Mouse (Mus musculus) CH12.LX (cell line): Measurements from ENCODE around the gene Tnfrsf11a. TPM values are rescaled to one million over a fixed set of nuclear protein-coding genes. Genes with fewer than 3 reads are reported as not detected.

Experiments used
- DNase-seq: peaks from one replicate; pipeline ENCODE4 v3.0.0-alpha.2; 2013; ENCODE audit errors: extremely low read depth
- H3K27ac ChIP-seq: 2 replicates; pipeline ENCODE4 v1.5.1; 2012; ENCODE audit warnings: low read depth, mild to moderate bottlenecking, control low read depth, moderate library complexity; ENCODE audit not compliant: insufficient read depth
- H3K27me3 ChIP-seq: replicated peaks from 2 replicates; pipeline ENCODE3; 2012; ENCODE audit warnings: inconsistent platforms
- H3K36me3 ChIP-seq, 2 experiments: replicated peaks in 1 of 2; 2 replicates each; pipeline versions ENCODE3 to v1.6.1; 2012; ENCODE audit warnings: inconsistent platforms in 1 of 2, low read length in 1 of 2, mild to moderate bottlenecking in 1 of 2, mixed read lengths in 1 of 2, moderate library complexity in 1 of 2; ENCODE audit not compliant: control insufficient read depth in 1 of 2, insufficient read depth in 1 of 2
- H3K4me1 ChIP-seq, 2 experiments: 2 replicates each; pipeline ENCODE4 v1.6.1; 2012; ENCODE audit warnings: inconsistent platforms in 1 of 2, moderate library complexity in 1 of 2; ENCODE audit not compliant: insufficient read depth in 2 of 2, control insufficient read depth in 1 of 2
- H3K4me2 ChIP-seq: 2 replicates; pipeline ENCODE4 v1.6.1; 2012; ENCODE audit warnings: low read depth, mild to moderate bottlenecking, control low read depth; ENCODE audit not compliant: poor library complexity, insufficient read depth, severe bottlenecking
- H3K4me3 ChIP-seq, 3 experiments: fragments of 150-350 bp in 1 of 3; sonication (generic) in 1 of 3; replicated peaks in 1 of 3; 2 replicates each; pipeline versions ENCODE3 to v1.5.1; 2011 to 2012; ENCODE audit warnings: low read depth in 2 of 3, low read length in 2 of 3, mild to moderate bottlenecking in 2 of 3, moderate library complexity in 2 of 3, control low read depth in 1 of 3, improper control_type of control experiment in 1 of 3, inconsistent platforms in 1 of 3, mixed read lengths in 1 of 3; ENCODE audit not compliant: poor library complexity in 1 of 3
- H3K79me2 ChIP-seq: replicated peaks from 2 replicates; pipeline ENCODE4 v1.6.1; 2012; ENCODE audit warnings: mild to moderate bottlenecking, moderate library complexity; ENCODE audit not compliant: control insufficient read depth, poor library complexity, insufficient read depth, severe bottlenecking; ENCODE audit errors: extremely low read depth
- H3K9ac ChIP-seq: 2 replicates; pipeline ENCODE4 v1.6.1; 2012; ENCODE audit warnings: low read depth, mild to moderate bottlenecking, control low read depth, moderate library complexity; ENCODE audit not compliant: insufficient read depth
- H3K9me3 ChIP-seq: replicated peaks from 2 replicates; pipeline ENCODE3; 2012; ENCODE audit warnings: low read length, inconsistent platforms, mixed read lengths
- BHLHE40 ChIP-seq: IDR thresholded peaks from 2 replicates; pipeline ENCODE4 v1.6.1; 2011; ENCODE audit warnings: mild to moderate bottlenecking, low read depth, low read length, improper control_type of control experiment
- ELF1 ChIP-seq: IDR thresholded peaks from 2 replicates; pipeline ENCODE4 v1.6.1; 2014; ENCODE audit warnings: low read depth, mild to moderate bottlenecking, inconsistent platforms, low read length, improper control_type of control experiment
- ETS1 ChIP-seq: conservative IDR thresholded peaks from 2 replicates; pipeline ENCODE4 v1.6.1; 2012; ENCODE audit warnings: low read depth, mild to moderate bottlenecking, inconsistent platforms, low read length, improper control_type of control experiment, moderate library complexity
- GABPA ChIP-seq: IDR thresholded peaks from 2 replicates; pipeline ENCODE4 v1.6.1; 2012; ENCODE audit warnings: low read depth, low read length, improper control_type of control experiment, inconsistent platforms; ENCODE audit not compliant: insufficient replicate concordance
- IRF4 ChIP-seq: IDR thresholded peaks from 2 replicates; pipeline ENCODE4 v1.6.1; 2014; ENCODE audit warnings: low read depth, mild to moderate bottlenecking, inconsistent platforms, low read length, improper control_type of control experiment
- JUN ChIP-seq: IDR thresholded peaks from 2 replicates; pipeline ENCODE4 v1.6.1; 2011; ENCODE audit warnings: low read depth, mild to moderate bottlenecking, low read length, improper control_type of control experiment, moderate library complexity; ENCODE audit not compliant: insufficient read depth
- MAFK ChIP-seq: IDR thresholded peaks from 2 replicates; pipeline ENCODE4 v1.6.1; 2011; ENCODE audit warnings: low read length, improper control_type of control experiment; ENCODE audit not compliant: insufficient replicate concordance
- MAX ChIP-seq: IDR thresholded peaks from 2 replicates; pipeline ENCODE4 v1.6.1; 2011; ENCODE audit warnings: low read length, improper control_type of control experiment
- MXI1 ChIP-seq: IDR thresholded peaks from 2 replicates; pipeline ENCODE4 v1.6.1; 2011; ENCODE audit warnings: mild to moderate bottlenecking, low read depth, low read length, improper control_type of control experiment
- MYC ChIP-seq: IDR thresholded peaks from 2 replicates; pipeline ENCODE4 v1.6.1; 2011; ENCODE audit warnings: low read depth, mild to moderate bottlenecking, improper control_type of control experiment, low read length
- PAX5 ChIP-seq: IDR thresholded peaks from 2 replicates; pipeline ENCODE4 v1.6.1; 2012; ENCODE audit warnings: low read length, inconsistent platforms, mixed read lengths
- RAD21 ChIP-seq: IDR thresholded peaks from 2 replicates; pipeline ENCODE4 v1.6.1; 2011; ENCODE audit warnings: low read depth, mild to moderate bottlenecking, low read length, improper control_type of control experiment, moderate library complexity
- RCOR1 ChIP-seq: conservative IDR thresholded peaks from 2 replicates; pipeline ENCODE4 v1.6.1; 2012; ENCODE audit warnings: low read depth, mild to moderate bottlenecking, inconsistent platforms, low read length, improper control_type of control experiment
- SMC3 ChIP-seq: IDR thresholded peaks from 2 replicates; pipeline ENCODE4 v1.6.1; 2011; ENCODE audit warnings: low read depth, low read length, improper control_type of control experiment
- TBP ChIP-seq: conservative IDR thresholded peaks from 2 replicates; pipeline ENCODE4 v1.6.1; 2011; ENCODE audit warnings: low read depth, low read length, improper control_type of control experiment
- USF1 ChIP-seq: IDR thresholded peaks from 2 replicates; pipeline ENCODE4 v1.6.1; 2014; ENCODE audit warnings: low read depth, mild to moderate bottlenecking, inconsistent platforms, low read length, improper control_type of control experiment
- dilution Hi-C: fragments of 300-500 bp; cut with MboI; formaldehyde crosslinking; loops from 2 replicates; pipeline ENCODE4 v1.14.3; 2020; ENCODE audit warnings: low sequenced_read_pairs; ENCODE audit not compliant: extremely low pct_unique_long_range_greater_than_20kb, extremely low pct_ligation_motif_present
- in situ Hi-C: fragments of 300-500 bp; cut with MboI; formaldehyde crosslinking; loops from 3 replicates; pipeline ENCODE4 v1.14.3; 2019; ENCODE audit warnings: low sequenced_read_pairs, low pct_ligation_motif_present, low pct_unique_long_range_greater_than_20kb, mixed read lengths
- polyA plus RNA-seq: library from polyadenylated mRNA; unstranded; fragments of >175 nt; gene quantifications from 2 replicates; pipeline ENCODE4 v1.2.1, GENCODE M21; 2012; ENCODE audit warnings: low read depth; ENCODE audit not compliant: insufficient read length
- total RNA-seq, 2 experiments: library from RNA; depleted of rRNA; stranded (reverse); fragments of 300-350 nt in 1 of 2; fragments of >200 nt in 1 of 2; gene quantifications; 2 replicates each; pipeline ENCODE4 v1.2.3; 2012 to 2014

The Tnfrsf11a gene
- total and polyA plus RNA-seq, 3 experiments, result 0.20 to 2.5 (median 0.28) TPM

DNA sequence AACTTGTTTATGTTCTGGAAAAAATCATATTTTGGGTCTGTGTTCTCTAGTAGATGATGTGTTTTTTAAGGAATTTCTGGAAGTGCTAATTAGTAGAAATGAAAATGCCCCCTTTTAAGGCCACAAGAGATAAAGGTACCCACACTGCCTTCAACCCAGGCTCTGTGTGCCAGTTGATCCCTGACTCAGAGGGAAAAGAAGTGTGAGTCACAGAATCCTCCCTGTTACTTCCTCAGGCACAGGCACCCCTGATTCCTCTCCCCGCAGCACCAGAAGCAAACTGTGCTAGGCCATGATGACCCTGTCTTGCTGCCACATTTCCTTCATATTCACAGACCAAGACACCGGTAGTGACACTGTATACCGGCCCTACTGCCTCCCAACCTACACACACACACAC, 9.6 kb downstream of the Tnfrsf11a start:
- dilution Hi-C loops, result no loop called here
- in situ Hi-C loops, result no loop called here

DNA sequence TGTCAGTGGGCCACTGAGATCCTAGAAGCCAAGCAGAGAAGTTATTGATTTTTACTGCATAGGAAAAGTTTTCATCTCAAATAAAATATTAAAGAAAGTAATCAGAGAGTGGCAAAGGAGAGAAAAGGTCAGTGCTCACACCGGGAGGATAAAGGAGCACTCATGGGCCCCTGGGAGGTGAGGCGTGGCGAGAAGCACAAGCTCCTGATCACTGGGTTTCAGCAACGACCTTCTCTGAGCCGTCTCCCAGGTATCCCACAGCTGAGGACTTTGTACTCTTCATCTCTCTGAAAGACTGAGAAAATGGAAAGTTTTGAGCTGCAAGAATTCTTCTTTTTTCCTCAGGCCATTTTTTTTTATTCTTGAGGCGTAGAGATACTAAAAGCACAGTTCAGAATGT, 14.2 kb downstream of the Tnfrsf11a start:
- Histone ChIP-seq H3K9ac (no peak overlapping the region), H3K27ac (no peak overlapping the region), H3K79me2 (no peaks in the 10 kb centered on the region), H3K4me1 (peaks cover 0 to 6% of the 10 kb centered on the region in 2 experiments; a peak in 2 of 4 replicates), H3K27me3 (no peaks in the 10 kb centered on the region), H3K4me3 (no peak overlapping the region), H3K4me2 (no peak overlapping the region), H3K9me3 (peaks cover 5% of the 10 kb centered on the region), H3K36me3 (no peaks in the 10 kb centered on the region)
- TF ChIP-seq MXI1, result no peak
- no peak for TF ChIP-seq MAFK
- no peak for TF ChIP-seq USF1
- TF ChIP-seq JUN, result no peak
- TF ChIP-seq TBP, result no peak
- TF ChIP-seq MAX, result no peak
- TF ChIP-seq PAX5, result no peak
- no peak for TF ChIP-seq ETS1
- dilution Hi-C loops, result no loop called here
- in situ Hi-C loops, result no loop called here
- no peak for DNase-seq

More for the DNA sequence above, 9.6 kb downstream of the Tnfrsf11a start:
- TF ChIP-seq RAD21, result no peak
- no peak for TF ChIP-seq BHLHE40
- no peak for TF ChIP-seq SMC3
- no peak for TF ChIP-seq GABPA
- TF ChIP-seq RCOR1, result no peak
- TF ChIP-seq IRF4, result no peak
- TF ChIP-seq ELF1, result no peak
- TF ChIP-seq MXI1, result no peak
- no peak for TF ChIP-seq MYC
- TF ChIP-seq MAFK, result no peak
- DNase-seq, result no peak
- Histone ChIP-seq H3K9me3 (peaks cover under 1% of the 10 kb centered on the region), H3K4me2 (no peak overlapping the region), H3K27ac (no peak overlapping the region), H3K36me3 (no peaks in the 10 kb centered on the region), H3K4me3 (no peak overlapping the region), H3K79me2 (no peaks in the 10 kb centered on the region), H3K9ac (no peak overlapping the region), H3K27me3 (no peaks in the 10 kb centered on the region), H3K4me1 (peaks cover 3 to 30% of the 10 kb centered on the region in 2 experiments)
